Mouse (Mus musculus) ES-E14 (cell line): Measurements from ENCODE around the gene Olfr390. TPM values are rescaled to one million over a fixed set of nuclear protein-coding genes. Genes with fewer than 3 reads are reported as not detected.

Experiments used
- DNase-seq: peaks from one replicate; pipeline ENCODE4 v3.0.0-alpha.2; 2013; ENCODE audit warnings: low read depth, low spot score
- H3K27ac ChIP-seq: 2 replicates; pipeline ENCODE4 v1.5.1; 2012; ENCODE audit warnings: low read depth, mild to moderate bottlenecking, low read length, moderate library complexity, mixed read lengths; ENCODE audit not compliant: poor library complexity, insufficient read depth, severe bottlenecking
- H3K36me3 ChIP-seq: 2 replicates; pipeline ENCODE4 v1.6.1; 2012; ENCODE audit warnings: mild to moderate bottlenecking, low read length, moderate library complexity, mixed read lengths; ENCODE audit not compliant: control insufficient read depth, poor library complexity, insufficient read depth, severe bottlenecking
- H3K4me1 ChIP-seq, 2 experiments: fragments of 150-350 bp in 1 of 2; sonication (generic) in 1 of 2; 2 replicates each; pipeline ENCODE4 v1.6.1; 2012; ENCODE audit warnings: low read length in 2 of 2, mild to moderate bottlenecking in 1 of 2, mixed read lengths in 1 of 2; ENCODE audit not compliant: control insufficient read depth in 2 of 2, insufficient read depth in 2 of 2, poor library complexity in 1 of 2
- H3K4me3 ChIP-seq, 2 experiments: fragments of 150-350 bp in 1 of 2; sonication (generic) in 1 of 2; 2 replicates each; pipeline ENCODE4 v1.5.1; 2012; ENCODE audit warnings: low read length in 2 of 2, low read depth in 1 of 2, mild to moderate bottlenecking in 1 of 2, mixed read lengths in 1 of 2; ENCODE audit not compliant: insufficient read depth in 1 of 2, poor library complexity in 1 of 2, severe bottlenecking in 1 of 2
- H3K9ac ChIP-seq: 2 replicates; pipeline ENCODE4 v1.6.1; 2012; ENCODE audit warnings: low read depth, mild to moderate bottlenecking, low read length, mixed read lengths; ENCODE audit not compliant: poor library complexity, insufficient read depth, severe bottlenecking
- H3K9me3 ChIP-seq: fragments of 150-350 bp; sonication (generic); 2 replicates; pipeline ENCODE4 v1.6.1; 2012; ENCODE audit warnings: low read depth, mild to moderate bottlenecking, low read length; ENCODE audit not compliant: control insufficient read depth, insufficient read depth
- CHD2 ChIP-seq: IDR thresholded peaks from 2 replicates; pipeline ENCODE4 v1.6.1; 2014; ENCODE audit warnings: mild to moderate bottlenecking, low read depth, low read length, inconsistent platforms
- HCFC1 ChIP-seq: IDR thresholded peaks from 2 replicates; pipeline ENCODE4 v1.6.1; 2012; ENCODE audit warnings: low read length, inconsistent platforms, borderline replicate concordance; ENCODE audit not compliant: insufficient read depth
- MAFK ChIP-seq: IDR thresholded peaks from 2 replicates; pipeline ENCODE4 v1.6.1; 2014; ENCODE audit warnings: mild to moderate bottlenecking, low read depth, low read length, inconsistent platforms; ENCODE audit not compliant: insufficient read depth
- ZC3H11A ChIP-seq: IDR thresholded peaks from 2 replicates; pipeline ENCODE4 v1.6.1; 2012; ENCODE audit warnings: low read depth, mild to moderate bottlenecking, inconsistent platforms, low read length, borderline replicate concordance
- ZNF384 ChIP-seq: IDR thresholded peaks from 2 replicates; pipeline ENCODE4 v1.6.1; 2012; ENCODE audit warnings: low read depth, low read length, inconsistent platforms
- in situ Hi-C, 2 experiments: fragments of 600-800 bp; cut with MboI; formaldehyde crosslinking; loops; one replicate each; pipeline ENCODE4 v1.15.1; 2025; ENCODE audit warnings: low sequenced_read_pairs in 2 of 2, inconsistent platforms in 1 of 2; ENCODE audit not compliant: unreplicated experiment in 2 of 2
- total RNA-seq: library from RNA; depleted of rRNA; stranded (reverse); fragments of 300-350 nt; gene quantifications from 2 replicates; pipeline ENCODE4 v1.2.3, GENCODE M21; 2012; rRNA removed

Olfr390 gene
- total RNA-seq = not detected in 2 replicates

- H3K9me3 ChIP-seq = no peaks in the 10 kb centered on the region
- no peak for TF ChIP-seq MAFK
- no peak for TF ChIP-seq HCFC1
- no peak for TF ChIP-seq ZNF384
- TF ChIP-seq CHD2 = no peak
- no peak for TF ChIP-seq ZC3H11A
- in situ Hi-C loops = no loop called here
- no peak within 1 kb of the TSS for H3K27ac ChIP-seq
- H3K4me1 ChIP-seq = no peaks in the 10 kb centered on the region
- H3K9ac ChIP-seq = no peak within 1 kb of the TSS
- no peak within 1 kb of the TSS for H3K4me3 ChIP-seq
- H3K36me3 ChIP-seq = no peaks in the 10 kb centered on the region
- no peak for DNase-seq
Measured at GRCm38 (mm10) chr11:73782664-73783063, at the start of gene Olfr390. Olfr390 (plus strand) TSS chr11:73782964.

- TF ChIP-seq MAFK (no peak), HCFC1 (no peak), CHD2 (no peak), ZC3H11A (no peak), ZNF384 (no peak)
- no peak for DNase-seq
- no peak overlapping the region for H3K4me3 ChIP-seq
- H3K4me1 ChIP-seq = no peaks in the 10 kb centered on the region
- H3K9me3 ChIP-seq = 0 out of 2 replicates have a peak, but pooled peaks cover 3% of the 10 kb centered on the region
- in situ Hi-C loops = no loop called here
- no peaks in the 10 kb centered on the region for H3K36me3 ChIP-seq
- no peak overlapping the region for H3K27ac ChIP-seq
- H3K9ac ChIP-seq = no peak overlapping the region
Measured at GRCm38 (mm10) chr11:73759115-73759514, 23.6 kb upstream of the Olfr390 start.

GRCm38 (mm10) chr11:73780613-73781012 lies 2.2 kb upstream of the Olfr390 start, which contains the start of gene Olfr389:
Olfr389 (minus strand) TSS chr11:73780713.
- no peaks in the 10 kb centered on the region for H3K9me3 ChIP-seq
- no peak for DNase-seq
- TF ChIP-seq ZNF384 (peak; percentile 13; the same call in 1 of the 2 replicates), HCFC1 (no peak), CHD2 (no peak)
- H3K9ac ChIP-seq = no peak within 1 kb of the TSS
- H3K4me1 ChIP-seq = no peaks in the 10 kb centered on the region
- no peak within 1 kb of the TSS for H3K27ac ChIP-seq
- H3K4me3 ChIP-seq = no peak within 1 kb of the TSS
- no peaks in the 10 kb centered on the region for H3K36me3 ChIP-seq
- in situ Hi-C loops = no loop called here

GRCm38 (mm10) chr11:73802952-73803351 lies 20.2 kb downstream of the Olfr390 start, which contains the start of gene Olfr391-ps:
Olfr391-ps (minus strand) TSS chr11:73803052.
- Histone ChIP-seq H3K36me3 (no peaks in the 10 kb centered on the region), H3K9me3 (no peaks in the 10 kb centered on the region), H3K4me3 (no peak within 1 kb of the TSS), H3K27ac (no peak within 1 kb of the TSS), H3K9ac (no peak within 1 kb of the TSS), H3K4me1 (no peaks in the 10 kb centered on the region)
- no peak for TF ChIP-seq MAFK
- no peak for TF ChIP-seq ZNF384
- TF ChIP-seq CHD2 = no peak
- no peak for TF ChIP-seq ZC3H11A
- no peak for TF ChIP-seq HCFC1
- in situ Hi-C loops = no loop called here
- no peak for DNase-seq

- no peak for TF ChIP-seq ZNF384
- no peak for TF ChIP-seq HCFC1
- TF ChIP-seq ZC3H11A = no peak
- no peak for TF ChIP-seq MAFK
- no peak for TF ChIP-seq CHD2
- no peak within 1 kb of the TSS for H3K4me3 ChIP-seq
- H3K9me3 ChIP-seq = no peaks in the 10 kb centered on the region
- H3K27ac ChIP-seq = no peak within 1 kb of the TSS
- DNase-seq = no peak
- H3K36me3 ChIP-seq = no peaks in the 10 kb centered on the region
- in situ Hi-C loops = no loop called here
- no peaks in the 10 kb centered on the region for H3K4me1 ChIP-seq
- H3K9ac ChIP-seq = no peak within 1 kb of the TSS
Measured at GRCm38 (mm10) chr11:73816949-73817348, 34.2 kb downstream of the Olfr390 start, which contains the start of gene Olfr392. Olfr392 (minus strand) TSS chr11:73817049.
